27 mouse cellular contexts compared by ENCODE assay signal in the genomic region with DNA sequence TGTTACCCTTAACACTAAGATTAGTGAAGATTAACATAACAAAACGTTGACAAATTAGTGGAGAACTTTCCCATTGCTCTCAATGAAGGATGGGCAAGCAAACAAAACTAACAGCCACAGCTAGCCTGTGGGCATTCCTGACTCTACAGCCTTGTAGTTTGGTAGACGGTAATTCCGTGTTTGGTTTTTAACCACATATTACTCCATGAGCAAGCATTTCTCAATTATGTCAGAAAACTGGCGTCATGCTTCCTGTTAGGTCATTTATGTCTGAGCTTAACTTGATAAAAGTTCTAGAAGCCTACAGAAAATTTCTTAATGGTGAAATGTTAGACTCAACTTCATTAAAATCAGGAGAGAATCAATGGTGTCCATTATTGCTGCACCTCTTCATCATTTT. TPM values are rescaled to one million over a fixed set of nuclear protein-coding genes. Genes with fewer than 3 reads are reported as not detected.
DNase-seq lines count a peak whose midpoint lies in the region; ATAC-seq and TF ChIP-seq lines count a peak whose summit lies in the region.
"Had no signal": no experiment of that assay in that cellular context is flagged by ENCODE, and none has a peak within 500 bp of the region (broad histone marks: within the 10 kb centered on the region; RNA-seq: fewer than 3 reads in every experiment).

No protein-coding gene starts in this region.

- no peaks in the 10 kb centered on the region for H3K4me1 ChIP-seq in thymus, adult 2 months (replicated peaks; ENCODE audit: control insufficient read depth, insufficient read depth, low read length)
- H3K4me1 ChIP-seq: embryonic facial prominence, embryonic 13.5 days; forebrain, embryonic 12.5 days; forebrain, embryonic 15.5 days; heart, embryonic 15.5 days had no signal

- peak; percentile 78 for ATAC-seq in common myeloid progenitor, adult 5-6 weeks (replicated peaks; ENCODE audit: low read depth, poor library complexity, severe bottlenecking)
- ATAC-seq in hematopoietic stem cell, adult 5-6 weeks (replicated peaks in 1 of 2; ENCODE audit: insufficient read depth in 1 of 2, low FRiP score in 2 of 2, low TSS enrichment in 1 of 2, low read depth in 1 of 2, poor library complexity in 2 of 2, severe bottlenecking in 2 of 2): peak; percentile 65 to 92
- peak; percentile 76 for ATAC-seq in megakaryocyte progenitor cell, adult 5-6 weeks (replicated peaks; ENCODE audit: poor library complexity)
- ATAC-seq: forebrain, embryonic 15.5 days; hindbrain, postnatal 0 days; inflammation-experienced regulatory T-cells, adult 6 months had no signal

- TF ChIP-seq CTCF in thymus, adult 2 months (IDR thresholded peaks at IDR 0.05; ENCODE audit: borderline replicate concordance, control insufficient read depth, extremely low read depth, insufficient read depth, low read length, poor library complexity): no peak

- 87% methylated on average over 4 of the region's 4 CpGs for WGBS in thymus, adult 2 months

- DNase-seq in left cerebral cortex, postnatal 36 days (ENCODE audit: low spot score in 2 of 2): no peak
- DNase-seq in T-cell, adult 2 months (ENCODE audit: low spot score): no peak
- DNase-seq in thymus, adult 2 months: no peak
- DNase-seq: adrenal gland, postnatal 10 days; cerebellum, adult 11 months; cerebellum, adult 2 months; cerebellum, adult 9-11 months; cerebellum, postnatal 25 days; embryo, embryonic 11 days; gastrocnemius, postnatal 10 days; gastrocnemius, postnatal 36 days; heart, adult 11 months; heart, postnatal 10 days; heart, postnatal 36 days had no signal

- no peak overlapping the region for H3K4me3 ChIP-seq in thymus, adult 2 months (ENCODE audit: control insufficient read depth, insufficient read depth, low read length)
- H3K4me3 ChIP-seq: embryonic facial prominence, embryonic 10.5 days; embryonic facial prominence, embryonic 13.5 days; erythroblast, embryonic 14.5 days; forebrain, embryonic 12.5 days; forebrain, embryonic 15.5 days; heart, embryonic 12.5 days; heart, embryonic 15.5 days had no signal

- H3K36me3 ChIP-seq in thymus, adult 2 months (ENCODE audit: control insufficient read depth, insufficient read depth, low read length): 0 out of 2 replicates have a peak, but pooled peaks cover 3% of the 10 kb centered on the region

- intact Hi-C loops in left cerebral cortex, postnatal 36 days (cut with DNase I): no loop called here

- H3K27ac ChIP-seq in thymus, adult 2 months (ENCODE audit: control insufficient read depth, insufficient read depth, low read length): no peak overlapping the region
- H3K27ac ChIP-seq: embryonic facial prominence, embryonic 10.5 days; embryonic facial prominence, embryonic 13.5 days; forebrain, embryonic 12.5 days; forebrain, embryonic 15.5 days; heart, embryonic 15.5 days; hindbrain, embryonic 14.5 days; hindbrain, postnatal 0 days had no signal

- no peak for TF ChIP-seq POLR2A in thymus, adult 2 months (IDR thresholded peaks at IDR 0.05; ENCODE audit: control insufficient read depth, extremely low read depth, insufficient read depth, low read length, poor library complexity)

- H3K27me3 ChIP-seq in thymus, adult 2 months (ENCODE audit: control insufficient read depth, insufficient read depth, low read length): no peaks in the 10 kb centered on the region
- H3K27me3 ChIP-seq: embryonic facial prominence, embryonic 13.5 days; forebrain, embryonic 12.5 days; forebrain, embryonic 15.5 days; heart, embryonic 12.5 days; heart, embryonic 15.5 days had no signal

RNA-seq across cellular contexts. Expression of a gene that starts 11.2 kb away (rescaled TPM):
- 68.8 and 125 TPM in 2 replicates for total RNA-seq in common myeloid progenitor, adult 5-6 weeks (2017)
- total RNA-seq in hematopoietic stem cell, adult 5-6 weeks (2017): 68.8 and 146 TPM in 2 replicates
- 33.1 and 42.9 TPM in 2 replicates for total RNA-seq in megakaryocyte progenitor cell, adult 5-6 weeks (2015)
- total RNA-seq in megakaryocyte progenitor cell, adult 5-6 weeks (2017): 53.3 and 62.2 TPM in 2 replicates
- 10 to 100 TPM; 47.4 to 51.7 TPM for total RNA-seq in left cerebral cortex, postnatal 36 days (2021)
- 18.2 and 25.6 TPM in 2 replicates for polyA plus RNA-seq in thymus, adult 2 months (2012; rRNA removed)
